Mouse (Mus musculus) neural tube, embryonic 14.5 days (tissue): ENCODE measurements around the gene Rasl2-9. TPM values are rescaled to one million over a fixed set of nuclear protein-coding genes. Genes with fewer than 3 reads are reported as not detected.
"Not testable (repeated sequence)": the region's sequence is repeated elsewhere in the genome, so short reads cannot be mapped to it uniquely, and the experiment has no call there.

Experiments
- ATAC-seq: fragments of 200-750 bp; cut with Nextera tagmentation; 2 replicates; pipeline ENCODE4 v1.8.0; 2017; ENCODE audit warnings: low read depth, mild to moderate bottlenecking, moderate TSS enrichment, moderate library complexity
- H3K27ac ChIP-seq: fragments of 300-500 bp; sonication (generic); 2 replicates; pipeline ENCODE4 v1.5.1; 2014; ENCODE audit warnings: low read depth, mild to moderate bottlenecking, control low read depth, low read length, moderate library complexity, mixed read lengths
- H3K27me3 ChIP-seq: fragments of 300-500 bp; sonication (generic); 2 replicates; pipeline ENCODE4 v1.6.1; 2014; ENCODE audit warnings: low read length; ENCODE audit not compliant: control insufficient read depth, insufficient read depth
- H3K36me3 ChIP-seq: fragments of 300-500 bp; sonication (generic); 2 replicates; pipeline ENCODE4 v1.6.1; 2014; ENCODE audit warnings: low read length, mixed read lengths; ENCODE audit not compliant: control insufficient read depth, insufficient read depth
- H3K4me1 ChIP-seq: fragments of 300-500 bp; sonication (generic); 2 replicates; pipeline ENCODE4 v1.6.1; 2014; ENCODE audit warnings: low read length; ENCODE audit not compliant: control insufficient read depth, insufficient read depth
- H3K4me2 ChIP-seq: fragments of 300-500 bp; sonication (generic); 2 replicates; pipeline ENCODE4 v1.6.1; 2014; ENCODE audit warnings: mild to moderate bottlenecking, low read depth, low read length, control low read depth
- H3K4me3 ChIP-seq: fragments of 300-500 bp; sonication (generic); 2 replicates; pipeline ENCODE4 v1.5.1; 2014; ENCODE audit warnings: low read depth, low read length, control low read depth, mixed read lengths
- H3K9ac ChIP-seq: fragments of 300-500 bp; sonication (generic); replicated peaks from 2 replicates; pipeline ENCODE4 v1.6.1; 2014; ENCODE audit warnings: low read depth, mild to moderate bottlenecking, control low read depth, low read length, mixed read lengths
- H3K9me3 ChIP-seq: fragments of 300-500 bp; sonication (generic); 2 replicates; pipeline ENCODE4 v1.6.1; 2016; ENCODE audit warnings: low read length; ENCODE audit not compliant: control insufficient read depth
- WGBS: fragments of 180-500 bp; shearing (Covaris S2); extraction: QIAGEN DNeasy Blood & Tissue Kit; methylation state at CpG from one replicate; pipeline ENCODE4 v1.1.7; 2014; 5-methylcytosine and 5-hydroxymethylcytosine counted together
- polyA plus RNA-seq: library from polyadenylated mRNA; unstranded; fragments of >200 nt; fragmentation: Nextera tagmentation; extraction: Ambion mirVana; gene quantifications from 2 replicates; pipeline ENCODE4 v1.2.1, GENCODE M21; 2014

The Rasl2-9 gene
- polyA plus RNA-seq = 1.2 TPM in 1 of 2 replicates, not detected in the other

DNA sequence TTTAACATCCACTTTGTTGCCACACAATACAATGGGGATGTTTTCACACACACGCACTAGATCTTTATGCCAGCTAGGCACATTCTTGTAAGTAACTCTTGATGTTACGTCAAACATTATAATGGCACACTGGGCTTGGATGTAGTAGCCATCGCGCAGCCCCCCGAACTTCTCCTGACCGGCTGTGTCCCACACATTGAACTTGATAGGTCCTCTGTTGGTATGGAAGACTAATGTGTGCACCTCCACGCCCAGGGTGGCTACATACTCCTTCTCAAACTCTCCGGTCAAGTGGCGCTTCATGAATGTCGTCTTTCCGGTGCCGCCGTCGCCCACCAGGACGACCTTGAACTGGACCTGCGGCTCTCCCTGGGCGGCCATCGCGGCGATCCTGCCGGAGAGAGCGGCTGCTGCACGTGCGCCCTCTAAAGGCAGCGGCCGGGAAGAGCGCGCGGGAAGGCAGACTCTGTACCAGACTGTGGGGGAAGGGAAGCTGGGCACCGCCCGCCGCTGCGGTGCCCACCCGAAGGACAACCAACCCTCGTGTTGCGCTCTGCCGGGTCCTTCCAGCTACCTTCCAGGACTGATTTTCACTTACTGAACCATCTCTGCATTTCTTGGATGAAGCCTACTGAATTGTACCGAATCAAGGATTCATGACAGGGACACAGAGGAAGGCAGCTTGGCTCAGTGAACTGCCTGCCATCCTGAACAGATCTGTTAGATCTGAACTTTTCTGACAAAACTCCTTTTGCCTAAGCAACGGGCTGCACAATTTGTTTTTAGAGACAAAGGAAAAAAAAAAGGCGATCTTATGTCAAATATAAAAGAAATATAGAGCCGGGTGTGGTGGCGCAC lies at the start of gene Rasl2-9:
Gene Rasl2-9 (minus strand): TSS at position 402 of the 858 bp plus-strand sequence.
- Histone ChIP-seq H3K4me1 (no peaks in the 10 kb centered on the region), H3K27me3 (no peaks in the 10 kb centered on the region), H3K36me3 (no peaks in the 10 kb centered on the region), H3K9me3 (no peaks in the 10 kb centered on the region), H3K9ac (peak within 1 kb of the TSS; percentile 39), H3K27ac (no peak within 1 kb of the TSS), H3K4me2 (peak within 1 kb of the TSS; percentile 58), H3K4me3 (peak within 1 kb of the TSS; percentile 34)
- WGBS = 20% methylated on average over 42 of the region's 42 CpGs
- ATAC-seq = peak; percentile 90

DNA sequence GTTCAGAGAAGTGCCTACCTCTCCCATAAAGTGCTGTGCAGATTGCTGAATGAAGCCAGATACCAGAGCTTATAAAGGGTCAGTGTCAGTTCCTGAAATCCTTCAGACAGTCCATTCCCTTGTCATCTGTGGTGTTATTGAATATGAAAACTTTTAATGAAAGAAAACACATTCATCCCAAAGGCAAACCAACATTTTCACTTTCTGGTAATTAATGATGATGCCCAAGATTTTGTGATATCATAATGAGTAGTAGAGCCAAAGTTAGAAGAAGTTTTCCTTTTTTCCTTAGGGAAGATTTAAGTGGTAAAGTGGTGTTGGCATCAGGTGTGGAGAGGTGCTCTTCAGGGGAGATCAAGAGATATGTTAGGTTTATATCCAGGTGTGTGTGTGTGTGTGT lies 23.8 kb upstream of the Rasl2-9 start, which contains the start of gene Vmn1r55:
Gene Vmn1r55 (minus strand): TSS at position 101 of the 400 bp plus-strand sequence.
- H3K9me3 ChIP-seq, H3K4me2 ChIP-seq, ATAC-seq, H3K4me3 ChIP-seq, H3K27me3 ChIP-seq, H3K4me1 ChIP-seq, H3K27ac ChIP-seq, H3K36me3 ChIP-seq, H3K9ac ChIP-seq: not testable (repeated sequence)

DNA sequence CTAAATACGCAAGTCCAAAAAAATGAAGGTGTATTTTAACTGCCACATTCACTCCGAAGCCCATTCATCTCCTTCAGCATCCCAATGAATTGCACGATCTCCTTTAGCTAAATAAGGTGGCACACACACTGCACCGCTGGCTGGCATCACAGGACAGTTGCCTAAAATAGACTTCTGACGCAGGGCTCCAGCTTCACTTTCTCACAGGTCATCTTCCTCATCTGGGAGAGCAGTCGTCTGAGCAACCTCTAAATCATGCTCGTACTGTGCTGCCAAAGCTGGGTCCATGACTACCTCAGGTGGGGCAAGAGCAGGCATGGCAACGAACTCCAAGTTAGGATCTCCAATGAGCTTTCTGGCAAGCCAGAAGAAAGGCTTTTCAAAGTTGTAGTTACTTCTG lies 672 bp downstream of the Rasl2-9 start:
- H3K9ac ChIP-seq = no peak overlapping the region
- H3K27me3 ChIP-seq = no peaks in the 10 kb centered on the region
- ATAC-seq = no peak
- no peak overlapping the region for H3K4me3 ChIP-seq
- no peaks in the 10 kb centered on the region for H3K4me1 ChIP-seq
- WGBS = 89% methylated on average over 8 of the region's 8 CpGs
- no peaks in the 10 kb centered on the region for H3K9me3 ChIP-seq
- no peak overlapping the region for H3K27ac ChIP-seq
- no peak overlapping the region for H3K4me2 ChIP-seq
- no peaks in the 10 kb centered on the region for H3K36me3 ChIP-seq

DNA sequence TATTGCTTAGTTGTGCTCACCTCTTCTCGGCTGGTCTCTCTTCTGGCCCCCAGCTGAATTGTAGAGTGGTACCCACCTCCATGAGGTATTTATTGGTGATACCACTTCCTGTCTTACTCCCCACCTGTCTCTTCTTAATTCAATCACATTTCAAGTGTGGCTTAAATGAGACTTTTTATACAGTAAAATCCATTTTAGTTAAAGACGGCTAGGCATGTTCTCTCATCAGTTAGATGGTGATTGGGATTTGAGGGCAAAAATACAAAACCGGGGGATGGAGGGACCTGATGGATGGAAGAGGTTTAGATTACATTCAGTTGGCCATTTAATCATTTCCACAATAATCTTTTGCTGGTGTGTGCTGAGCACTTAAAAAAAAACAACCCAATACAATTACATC lies 8.9 kb downstream of the Rasl2-9 start, which contains the start of gene Rfpl4:
Gene Rfpl4 (minus strand): TSS at position 101 of the 400 bp plus-strand sequence.
- no peak for ATAC-seq
- H3K27me3 ChIP-seq = no peaks in the 10 kb centered on the region
- no peak within 1 kb of the TSS for H3K4me2 ChIP-seq
- H3K9ac ChIP-seq = no peak within 1 kb of the TSS
- H3K36me3 ChIP-seq = no peaks in the 10 kb centered on the region
- no peak within 1 kb of the TSS for H3K4me3 ChIP-seq
- no peaks in the 10 kb centered on the region for H3K4me1 ChIP-seq
- H3K27ac ChIP-seq = no peak within 1 kb of the TSS
- no peaks in the 10 kb centered on the region for H3K9me3 ChIP-seq
- 94% methylated on average over 3 of the region's 3 CpGs for WGBS

DNA sequence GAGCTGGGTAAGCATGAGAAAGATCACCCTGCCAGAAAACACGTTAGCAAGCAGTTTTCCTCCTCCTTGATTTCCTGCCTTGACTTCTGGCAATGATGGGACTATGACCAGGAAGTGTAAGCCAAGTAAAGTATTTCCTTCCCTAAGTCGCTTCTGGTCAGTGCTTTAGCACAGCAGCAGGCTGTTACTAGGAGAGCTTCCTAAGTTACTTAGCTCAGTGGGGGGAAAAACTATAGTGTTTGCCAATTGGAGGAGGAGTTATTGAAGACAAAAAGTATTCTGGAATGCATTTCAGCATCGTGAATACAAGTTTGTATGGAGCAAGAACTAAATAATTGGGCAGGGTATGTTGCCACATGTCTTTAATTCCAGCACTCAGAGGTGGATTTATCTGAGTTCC lies 13.0 kb downstream of the Rasl2-9 start:
- ATAC-seq = no peak
- WGBS = 50% methylated on average over 3 of the region's 3 CpGs

DNA sequence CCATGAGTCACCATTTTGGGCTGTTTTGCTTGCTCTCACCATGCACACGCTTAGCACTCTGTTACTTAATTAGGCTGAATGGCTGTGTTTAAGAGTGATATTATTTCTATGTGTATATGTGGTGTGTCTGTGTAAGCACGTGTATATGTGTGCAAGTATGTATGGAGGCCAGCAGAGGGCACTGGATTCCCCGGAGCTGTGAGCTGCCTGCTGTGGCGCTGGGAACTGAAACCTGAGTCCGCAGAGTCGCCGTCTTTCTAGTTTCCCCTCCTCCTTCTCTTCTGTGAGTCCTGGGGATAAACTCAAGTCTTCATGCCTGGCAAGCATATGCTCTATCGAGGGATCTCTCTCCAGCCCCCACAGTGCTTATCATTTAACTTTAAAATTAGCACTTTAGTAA lies 16.4 kb downstream of the Rasl2-9 start:
- 87% methylated on average over 8 of the region's 8 CpGs for WGBS
- no peaks in the 10 kb centered on the region for H3K36me3 ChIP-seq
- no peaks in the 10 kb centered on the region for H3K4me1 ChIP-seq
- no peak overlapping the region for H3K4me2 ChIP-seq
- no peak overlapping the region for H3K4me3 ChIP-seq
- no peaks in the 10 kb centered on the region for H3K9me3 ChIP-seq
- no peak for ATAC-seq
- H3K9ac ChIP-seq = no peak overlapping the region
- H3K27ac ChIP-seq = no peak overlapping the region
- no peaks in the 10 kb centered on the region for H3K27me3 ChIP-seq

More for the DNA sequence above, 13.0 kb downstream of the Rasl2-9 start:
- Histone ChIP-seq H3K27me3 (no peaks in the 10 kb centered on the region), H3K9ac (no peak overlapping the region), H3K9me3 (no peaks in the 10 kb centered on the region), H3K4me2 (no peak overlapping the region), H3K36me3 (no peaks in the 10 kb centered on the region), H3K4me1 (no peaks in the 10 kb centered on the region), H3K27ac (no peak overlapping the region), H3K4me3 (no peak overlapping the region)

DNA sequence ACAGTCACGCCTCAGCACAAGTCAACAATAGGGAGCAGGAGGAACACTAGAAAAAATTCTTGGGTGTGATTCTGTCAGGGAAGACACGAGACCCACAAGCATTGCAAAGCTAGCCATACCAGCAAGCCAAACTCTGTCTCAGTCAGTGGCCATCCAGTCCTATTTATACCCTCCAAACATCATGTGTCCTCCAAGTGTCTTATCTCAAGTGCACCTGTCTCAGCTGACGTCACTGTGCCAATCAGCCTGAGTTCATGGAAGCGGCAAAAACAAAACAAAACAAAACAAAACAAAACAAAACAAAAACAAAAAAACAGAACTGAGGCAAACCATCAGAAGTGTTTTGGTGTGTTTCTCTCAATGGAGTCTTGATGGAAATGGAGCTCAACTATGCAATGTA lies 17.5 kb downstream of the Rasl2-9 start:
- Histone ChIP-seq H3K4me2 (no peak overlapping the region), H3K9ac (no peak overlapping the region), H3K9me3 (no peaks in the 10 kb centered on the region), H3K4me1 (no peaks in the 10 kb centered on the region), H3K27ac (no peak overlapping the region), H3K4me3 (no peak overlapping the region), H3K36me3 (no peaks in the 10 kb centered on the region), H3K27me3 (no peaks in the 10 kb centered on the region)
- ATAC-seq = no peak
- WGBS = 76% methylated on average over 4 of the region's 4 CpGs

DNA sequence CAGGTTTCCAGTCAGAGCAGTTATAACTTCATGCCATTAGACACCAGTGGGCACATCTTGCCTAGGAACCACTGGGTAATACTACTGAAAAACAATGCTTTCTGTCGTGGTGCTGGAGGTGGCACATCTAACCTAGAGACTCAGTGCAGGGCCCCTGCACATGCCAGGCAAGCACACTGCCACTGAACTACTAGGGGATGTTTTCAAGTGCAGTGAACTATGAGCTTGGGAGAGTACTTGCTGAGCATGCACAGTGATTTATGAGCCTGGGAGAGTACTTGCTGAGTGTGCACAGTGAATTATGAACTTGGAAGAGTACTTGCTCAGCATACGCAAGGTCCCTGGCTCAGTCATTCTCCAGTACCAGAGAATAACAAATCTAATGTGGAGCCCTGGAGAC lies 23.2 kb downstream of the Rasl2-9 start:
- Histone ChIP-seq H3K4me1 (no peaks in the 10 kb centered on the region), H3K27ac (no peak overlapping the region), H3K27me3 (no peaks in the 10 kb centered on the region), H3K9me3 (no peaks in the 10 kb centered on the region), H3K36me3 (peaks cover 10% of the 10 kb centered on the region), H3K4me2 (no peak overlapping the region), H3K9ac (no peak overlapping the region), H3K4me3 (no peak overlapping the region)
- no peak for ATAC-seq
- 88% methylated on average over 2 of the region's 2 CpGs for WGBS

DNA sequence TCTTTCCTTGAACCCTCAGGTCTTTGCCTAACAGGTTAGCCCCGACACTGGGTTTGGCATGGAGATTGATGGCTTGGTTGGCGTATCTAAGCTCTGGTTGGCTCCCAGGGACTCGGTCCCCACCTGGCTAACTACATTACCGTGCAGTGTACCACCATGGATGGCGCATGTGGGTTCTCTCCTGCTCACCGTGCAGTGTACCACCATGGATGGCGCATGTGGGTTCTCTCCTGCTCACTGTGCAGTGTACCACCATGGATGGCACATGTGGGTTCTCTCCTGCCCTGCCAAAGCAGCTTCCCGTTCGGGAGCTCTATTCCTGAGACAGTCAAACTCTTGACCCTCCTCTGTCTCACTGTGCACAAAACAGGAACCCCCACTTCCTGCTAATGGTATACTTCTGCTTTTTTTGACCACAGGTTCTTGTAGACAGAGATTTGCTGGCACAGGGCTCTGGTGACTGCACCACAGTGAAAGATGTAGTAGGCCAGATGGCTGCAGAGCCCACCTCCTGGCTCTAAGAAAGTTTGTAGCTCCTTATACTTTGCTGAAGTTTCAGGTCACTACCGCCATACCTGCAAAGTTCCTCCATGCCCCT lies 24.6 kb downstream of the Rasl2-9 start:
- Histone ChIP-seq H3K9me3 (no peaks in the 10 kb centered on the region), H3K4me2 (no peak overlapping the region), H3K4me1 (no peaks in the 10 kb centered on the region), H3K36me3 (peaks cover 21% of the 10 kb centered on the region), H3K27ac (no peak overlapping the region), H3K27me3 (no peaks in the 10 kb centered on the region), H3K4me3 (no peak overlapping the region), H3K9ac (no peak overlapping the region)
- 0 out of 2 replicates have a peak, but pooled peaks have one; percentile 22 for ATAC-seq
- 87% methylated on average over 10 of the region's 10 CpGs for WGBS
